Mouse (Mus musculus): ENCODE data around the gene Brd2. TPM values are rescaled to one million over a fixed set of nuclear protein-coding genes. Genes with fewer than 3 reads are reported as not detected.

Brd2 gene
- polyA plus RNA-seq, 1 experiment from 2014 or later, result 48.1 TPM

DNA sequence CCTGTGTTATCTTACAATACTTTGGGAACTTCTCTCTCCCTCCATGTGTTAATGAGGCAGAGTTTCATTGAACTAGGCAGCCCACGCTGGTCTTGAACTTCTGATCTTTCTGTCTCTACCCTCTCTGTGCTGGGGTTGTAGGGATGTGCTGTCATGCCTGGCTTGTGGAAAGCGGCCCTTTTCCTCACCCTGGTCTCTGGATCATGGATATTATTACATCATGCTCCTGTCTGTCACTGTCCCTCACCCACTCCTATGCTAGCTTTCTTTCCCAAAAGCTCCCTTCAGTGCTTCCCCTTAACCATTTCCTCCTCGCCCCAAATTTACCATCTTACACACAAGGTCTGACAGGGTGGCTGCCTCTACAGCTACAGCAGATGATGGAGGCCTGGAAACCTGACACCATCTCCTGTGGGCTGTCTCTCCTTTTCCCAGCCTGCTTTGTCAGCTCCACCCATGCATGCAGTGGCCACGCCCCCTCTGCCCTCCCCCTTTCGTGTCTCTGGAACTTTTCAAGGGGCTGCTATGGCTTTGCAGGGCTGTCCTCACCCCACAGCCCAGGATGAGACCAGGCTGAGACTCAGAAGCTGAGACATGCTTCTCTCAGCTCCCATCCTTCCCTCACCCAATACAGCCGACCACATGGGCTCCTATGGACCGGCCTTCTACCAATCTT, 29.1 kb downstream of the Brd2 start:
- H3K4me2 ChIP-seq (replicated peaks; ENCODE audit: low read depth), result no peak overlapping the region
- WGBS, result 28% methylated on average over 7 of the region's 7 CpGs

DNA sequence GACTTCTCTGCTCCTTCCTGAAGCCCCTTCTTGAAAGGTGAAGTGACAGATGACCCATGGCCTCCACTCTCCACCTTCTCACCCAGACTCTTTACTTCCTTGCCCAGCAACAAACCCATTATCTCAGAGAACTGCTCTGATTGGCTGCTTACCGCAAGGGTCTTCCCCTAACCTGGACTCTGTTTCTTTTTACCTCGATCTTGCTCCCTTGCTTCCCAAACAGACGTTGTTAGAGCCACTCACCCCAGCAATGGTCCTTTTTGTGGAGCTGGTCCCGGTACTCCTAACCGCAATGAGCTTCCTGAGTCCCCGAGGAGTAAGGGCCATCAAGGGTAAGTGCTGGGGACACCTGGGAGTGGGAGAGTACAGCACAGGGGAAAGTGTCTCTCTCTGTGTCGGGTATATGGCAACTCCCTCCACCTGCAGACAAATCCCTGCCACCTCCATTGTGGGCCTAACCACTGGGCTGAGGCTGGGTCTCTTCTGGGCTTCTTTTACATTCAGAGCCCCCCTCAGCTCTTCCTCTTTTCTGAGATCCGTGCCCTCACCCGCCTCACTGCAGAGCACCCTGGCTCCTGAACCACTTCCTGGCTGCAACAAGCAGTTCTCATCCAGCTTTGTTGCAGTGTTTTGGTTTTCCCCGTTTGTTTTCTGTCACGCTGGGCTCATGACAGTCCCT, 30.1 kb downstream of the Brd2 start, which contains the start of gene H2-Oa:
Gene H2-Oa, plus strand, starts transcription at position 144 of the 679 bp plus-strand sequence.
- Histone ChIP-seq H3K27ac (replicated peaks) (no peak within 1 kb of the TSS), H3K4me2 (replicated peaks; ENCODE audit: low read depth) (no peak within 1 kb of the TSS)

More for the DNA sequence above, 29.1 kb downstream of the Brd2 start:
- Histone ChIP-seq H3K4me3 (ENCODE audit: low read depth, low read length) (no peak overlapping the region), H3K36me3 (ENCODE audit: control insufficient read depth, insufficient read depth, low read length) (no peaks in the 10 kb centered on the region), H3K9me3 (ENCODE audit: control insufficient read depth, low read length) (no peaks in the 10 kb centered on the region), H3K4me1 (replicated peaks; ENCODE audit: control insufficient read depth, insufficient read depth) (no peaks in the 10 kb centered on the region), H3K27ac (replicated peaks) (no peak overlapping the region), H3K9ac (ENCODE audit: low read length) (no peak overlapping the region), H3K27me3 (ENCODE audit: control insufficient read depth, insufficient read depth, low read length) (no peaks in the 10 kb centered on the region)
- DNase-seq (ENCODE audit: low spot score) (peak; percentile 30), ATAC-seq (ENCODE audit: low FRiP score, low TSS enrichment) (no peak)
- TF ChIP-seq CTCF (IDR thresholded peaks at IDR 0.05; ENCODE audit: low read depth), result no peak
- TF ChIP-seq EP300 (optimal IDR thresholded peaks at IDR 0.05), result no peak

DNA sequence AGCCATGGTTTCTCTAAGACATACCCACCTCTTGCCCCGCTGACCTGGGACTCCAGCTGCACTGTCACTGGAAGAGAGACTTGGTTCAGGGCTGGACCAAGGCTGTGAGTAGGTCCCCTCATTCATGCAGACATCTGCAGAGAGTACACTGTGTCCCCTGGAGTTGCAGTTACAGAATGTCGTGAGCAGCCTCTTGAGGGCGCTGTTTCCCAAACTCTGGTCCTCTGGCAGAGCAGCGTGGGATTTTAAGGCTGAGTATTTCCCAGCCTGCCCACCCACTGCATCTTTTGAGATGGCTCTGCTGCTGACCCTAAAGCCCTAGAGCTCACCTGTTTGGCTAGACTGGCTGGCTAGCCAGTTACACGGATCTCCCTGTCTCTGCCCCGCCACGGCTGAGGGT, 31.5 kb downstream of the Brd2 start:
- 59% methylated on average over 7 of the region's 7 CpGs for WGBS
- Histone ChIP-seq H3K27ac (replicated peaks) (no peak overlapping the region), H3K9me3 (ENCODE audit: control insufficient read depth, low read length) (no peaks in the 10 kb centered on the region), H3K9ac (ENCODE audit: low read length) (no peak overlapping the region), H3K4me3 (ENCODE audit: low read depth, low read length) (no peak overlapping the region), H3K36me3 (ENCODE audit: control insufficient read depth, insufficient read depth, low read length) (no peaks in the 10 kb centered on the region), H3K27me3 (ENCODE audit: control insufficient read depth, insufficient read depth, low read length) (no peaks in the 10 kb centered on the region), H3K4me1 (replicated peaks; ENCODE audit: control insufficient read depth, insufficient read depth) (no peaks in the 10 kb centered on the region), H3K4me2 (replicated peaks; ENCODE audit: low read depth) (no peak overlapping the region)
- DNase-seq (ENCODE audit: low spot score) (no peak), ATAC-seq (ENCODE audit: low FRiP score, low TSS enrichment) (no peak)
- TF ChIP-seq CTCF (IDR thresholded peaks at IDR 0.05; ENCODE audit: low read depth), result peak; percentile 57
- TF ChIP-seq EP300 (optimal IDR thresholded peaks at IDR 0.05), result no peak

More for the DNA sequence above, 30.1 kb downstream of the Brd2 start, which contains the start of gene H2-Oa:
- no peak for TF ChIP-seq EP300 (optimal IDR thresholded peaks at IDR 0.05)
- TF ChIP-seq CTCF (IDR thresholded peaks at IDR 0.05; ENCODE audit: low read depth), result no peak
- WGBS, result 45% methylated on average over 11 of the region's 11 CpGs
- no peaks in the 10 kb centered on the region for H3K36me3 ChIP-seq (ENCODE audit: control insufficient read depth, insufficient read depth, low read length)
- no peaks in the 10 kb centered on the region for H3K4me1 ChIP-seq (replicated peaks; ENCODE audit: control insufficient read depth, insufficient read depth)
- H3K27me3 ChIP-seq (ENCODE audit: control insufficient read depth, insufficient read depth, low read length), result no peaks in the 10 kb centered on the region
- ATAC-seq (ENCODE audit: low FRiP score, low TSS enrichment), result no peak
- H3K9me3 ChIP-seq (ENCODE audit: control insufficient read depth, low read length), result no peaks in the 10 kb centered on the region
- no peak within 1 kb of the TSS for H3K4me3 ChIP-seq (ENCODE audit: low read depth, low read length)
- H3K9ac ChIP-seq (ENCODE audit: low read length), result no peak within 1 kb of the TSS
- DNase-seq (ENCODE audit: low spot score), result no peak

DNA sequence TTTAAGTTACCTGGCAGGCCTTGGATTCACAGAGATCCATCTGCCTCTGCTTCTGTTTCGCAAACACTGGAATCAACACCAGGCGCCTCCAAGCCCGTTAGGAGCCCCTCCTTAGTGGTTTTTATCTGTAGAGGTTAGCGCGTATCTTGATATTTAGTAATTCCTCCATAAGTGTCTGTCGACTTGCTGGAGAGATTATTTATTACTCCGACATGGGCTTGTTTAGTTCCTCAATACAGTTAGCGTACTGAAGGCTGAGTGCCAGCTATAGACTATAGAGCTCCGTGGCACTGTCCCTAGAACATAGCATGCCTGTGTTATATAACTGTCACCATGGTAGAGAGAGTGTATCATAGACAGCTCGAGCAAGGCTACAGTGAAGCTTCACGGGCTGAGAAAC, 34.3 kb downstream of the Brd2 start:
- DNase-seq (ENCODE audit: low spot score), result no peak
- Histone ChIP-seq H3K4me1 (replicated peaks; ENCODE audit: control insufficient read depth, insufficient read depth) (no peaks in the 10 kb centered on the region), H3K9me3 (ENCODE audit: control insufficient read depth, low read length) (no peaks in the 10 kb centered on the region), H3K27me3 (ENCODE audit: control insufficient read depth, insufficient read depth, low read length) (no peaks in the 10 kb centered on the region), H3K9ac (ENCODE audit: low read length) (no peak overlapping the region), H3K27ac (replicated peaks) (no peak overlapping the region), H3K36me3 (ENCODE audit: control insufficient read depth, insufficient read depth, low read length) (no peaks in the 10 kb centered on the region), H3K4me3 (ENCODE audit: low read depth, low read length) (no peak overlapping the region), H3K4me2 (replicated peaks; ENCODE audit: low read depth) (no peak overlapping the region)
- WGBS, result 63% methylated on average over 11 of the region's 11 CpGs
- TF ChIP-seq CTCF (IDR thresholded peaks at IDR 0.05; ENCODE audit: low read depth) (no peak), EP300 (optimal IDR thresholded peaks at IDR 0.05) (no peak)
- ATAC-seq (ENCODE audit: low FRiP score, low TSS enrichment), result no peak

DNA sequence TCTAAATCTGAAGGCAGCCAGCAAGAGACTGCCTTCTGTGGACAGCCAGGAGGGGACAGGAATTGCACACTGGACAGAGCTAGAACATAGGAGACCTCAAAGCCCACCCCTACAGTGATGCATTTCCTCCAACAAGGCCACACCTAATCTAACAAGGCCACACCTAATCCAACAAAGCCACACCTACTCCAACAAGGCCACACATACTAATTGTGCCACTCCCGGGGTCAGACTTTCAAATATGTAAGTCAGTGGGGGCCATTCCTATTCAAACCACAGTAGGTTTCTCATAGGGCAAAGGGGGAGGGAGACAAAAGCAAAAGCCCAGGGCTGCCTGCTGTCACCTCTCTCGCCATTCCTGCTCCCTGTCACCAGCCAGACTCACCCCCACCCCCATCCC, 35.0 kb downstream of the Brd2 start:
- Histone ChIP-seq H3K27me3 (ENCODE audit: control insufficient read depth, insufficient read depth, low read length) (no peaks in the 10 kb centered on the region), H3K4me1 (replicated peaks; ENCODE audit: control insufficient read depth, insufficient read depth) (no peaks in the 10 kb centered on the region), H3K4me2 (replicated peaks; ENCODE audit: low read depth) (no peak overlapping the region), H3K4me3 (ENCODE audit: low read depth, low read length) (no peak overlapping the region), H3K27ac (replicated peaks) (no peak overlapping the region), H3K36me3 (ENCODE audit: control insufficient read depth, insufficient read depth, low read length) (no peaks in the 10 kb centered on the region), H3K9ac (ENCODE audit: low read length) (no peak overlapping the region), H3K9me3 (ENCODE audit: control insufficient read depth, low read length) (no peaks in the 10 kb centered on the region)
- no peak for TF ChIP-seq EP300 (optimal IDR thresholded peaks at IDR 0.05)
- no peak for TF ChIP-seq CTCF (IDR thresholded peaks at IDR 0.05; ENCODE audit: low read depth)
- DNase-seq (ENCODE audit: low spot score) (no peak), ATAC-seq (ENCODE audit: low FRiP score, low TSS enrichment) (peak; percentile 36; the same call in 1 of the 2 replicates)
- 42% methylated on average over 2 of the region's 2 CpGs for WGBS

DNA sequence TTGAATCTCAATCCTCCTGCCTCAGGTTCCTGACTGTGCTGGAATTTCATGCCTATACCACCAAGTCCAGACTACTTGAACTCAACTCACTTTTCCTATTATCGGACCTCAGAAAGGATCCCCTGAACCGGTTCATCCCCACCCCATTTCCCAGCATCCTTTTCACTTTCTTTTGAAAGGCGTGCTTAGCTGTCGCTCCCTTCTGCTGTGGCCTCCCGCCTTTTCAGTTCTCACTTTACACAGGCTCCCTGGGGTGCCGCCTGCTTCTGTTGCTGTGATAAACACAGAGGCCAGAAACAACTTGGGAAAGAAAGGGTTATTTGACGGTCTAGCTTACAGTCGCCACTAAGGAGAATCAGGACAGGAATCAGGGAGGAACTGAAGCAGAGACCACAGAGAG, 39.3 kb downstream of the Brd2 start:
- Histone ChIP-seq H3K4me2 (replicated peaks; ENCODE audit: low read depth) (no peak overlapping the region), H3K4me3 (ENCODE audit: low read depth, low read length) (no peak overlapping the region), H3K27me3 (ENCODE audit: control insufficient read depth, insufficient read depth, low read length) (no peaks in the 10 kb centered on the region), H3K27ac (replicated peaks) (no peak overlapping the region), H3K9me3 (ENCODE audit: control insufficient read depth, low read length) (no peaks in the 10 kb centered on the region), H3K9ac (ENCODE audit: low read length) (no peak overlapping the region), H3K36me3 (ENCODE audit: control insufficient read depth, insufficient read depth, low read length) (no peaks in the 10 kb centered on the region), H3K4me1 (replicated peaks; ENCODE audit: control insufficient read depth, insufficient read depth) (no peaks in the 10 kb centered on the region)
- WGBS, result 9% methylated on average over 8 of the region's 8 CpGs
- ATAC-seq (ENCODE audit: low FRiP score, low TSS enrichment) (no peak), DNase-seq (ENCODE audit: low spot score) (no peak)
- no peak for TF ChIP-seq EP300 (optimal IDR thresholded peaks at IDR 0.05)
- no peak for TF ChIP-seq CTCF (IDR thresholded peaks at IDR 0.05; ENCODE audit: low read depth)
